Mouse (Mus musculus) thymus, adult 2 months (tissue): ENCODE measurements around the gene Supt3.

Source experiments
- CTCF ChIP-seq: fragments of 200-500 bp; IDR thresholded peaks from 2 replicates; pipeline ENCODE4 v1.5.1; 2012; ENCODE audit warnings: mild to moderate bottlenecking, control low read depth, low read length, moderate library complexity, borderline replicate concordance; ENCODE audit not compliant: control insufficient read depth, poor library complexity, insufficient read depth; ENCODE audit errors: extremely low read depth
- POLR2A ChIP-seq: fragments of 200-500 bp; IDR thresholded peaks from 2 replicates; pipeline ENCODE4 v1.6.1; 2012; ENCODE audit warnings: mild to moderate bottlenecking, low read length, control low read depth, moderate library complexity; ENCODE audit not compliant: control insufficient read depth, poor library complexity, insufficient read depth; ENCODE audit errors: extremely low read depth

GRCm38 (mm10) chr17:45119609-45120201 is 342.8 kb downstream of the Supt3 start:
- TF ChIP-seq POLR2A (no peak), CTCF (no peak)
